22 mouse cellular contexts compared by ENCODE assay signal in genomic region chr5:124223574-124223973, GRCm38 (mm10). TPM values are rescaled to one million over a fixed set of nuclear protein-coding genes. Genes with fewer than 3 reads are reported as not detected.
A peak's percentile ranks its signal among the peaks of the same experiment; 100 is the strongest.
DNase-seq lines count a peak whose midpoint lies in the region; ATAC-seq and TF ChIP-seq lines count a peak whose summit lies in the region.
"Had no signal": no experiment of that assay in that cellular context is flagged by ENCODE, and none has a peak within 500 bp of the region (broad histone marks: within the 10 kb centered on the region; RNA-seq: fewer than 3 reads in every experiment).

No protein-coding gene starts in this region.

- DNase-seq in heart, adult 11 months = peak; percentile 90
- no peak for DNase-seq in heart, adult 9 months (ENCODE audit: low spot score in 2 of 2)
- no peak for DNase-seq in left cerebral cortex, adult 2 months (ENCODE audit: extremely low spot score in 1 of 2, low spot score in 2 of 2)
- DNase-seq in left cerebral cortex, adult 18-20 months (ENCODE audit: low spot score in 2 of 2) = no peak
- no peak for DNase-seq in left cerebral cortex, postnatal 25 days (ENCODE audit: low spot score in 2 of 2)
- DNase-seq: adrenal gland, adult 8-10 months; cerebellum, adult 2 months; cerebellum, postnatal 25 days; kidney, adult 11 months; kidney, postnatal 14 days; liver; lung, adult 2 months; right cerebral cortex, postnatal 25 days had no signal

- 92% methylated on average over 8 of the region's 8 CpGs for WGBS in olfactory bulb, adult 2 months

- H3K4me1 ChIP-seq in olfactory bulb, adult 2 months (ENCODE audit: control insufficient read depth, insufficient read depth, low read length) = peaks cover 71% of the 10 kb centered on the region

- intact Hi-C loops in left cerebral cortex, adult 2 months (cut with DNase I) = loop anchor here (2.0 kb wide), 2 partner anchors 25 to 63 kb away; partner anchors contain the start of gene Pitpnm2
- intact Hi-C loops in left cerebral cortex, postnatal 25 days (cut with DNase I) = no loop called here

- no peak for ATAC-seq in inflammation-experienced regulatory T-cells, adult 6 months
- ATAC-seq: forebrain, embryonic 13.5 days; midbrain, embryonic 13.5 days had no signal

- TF ChIP-seq POLR2A in olfactory bulb, adult 2 months (IDR thresholded peaks at IDR 0.05; ENCODE audit: insufficient read depth, low read depth, low read length) = no peak

- no peak overlapping the region for H3K4me3 ChIP-seq in left cerebral cortex, adult 2 months
- no peak overlapping the region for H3K4me3 ChIP-seq in olfactory bulb, adult 2 months (ENCODE audit: insufficient read depth, low read depth, low read length)
- H3K4me3 ChIP-seq: forebrain, embryonic 13.5 days; midbrain, embryonic 13.5 days; neural tube, embryonic 13.5 days; stomach, embryonic 15.5 days had no signal

- peak overlapping the region; percentile 98 for H3K27ac ChIP-seq in left cerebral cortex, adult 2 months
- H3K27ac ChIP-seq in olfactory bulb, adult 2 months (ENCODE audit: insufficient read depth, low read depth, low read length) = peak overlapping the region; percentile 96
- H3K27ac ChIP-seq: forebrain, embryonic 13.5 days; hindbrain, embryonic 14.5 days; liver, embryonic 14.5 days; macrophage; midbrain, embryonic 13.5 days; neural tube, embryonic 13.5 days; stomach, embryonic 15.5 days had no signal

- no peak for TF ChIP-seq CTCF in left cerebral cortex, adult 2 months (IDR thresholded peaks at IDR 0.05)
- TF ChIP-seq CTCF in olfactory bulb, adult 2 months (IDR thresholded peaks at IDR 0.05; ENCODE audit: insufficient read depth, low read depth, low read length) = no peak

RNA-seq across cellular contexts. Expression of gene Pitpnm2, which starts 26.0 kb away (rescaled TPM):
- 100 to 1,000 TPM; 317 to 336 TPM for total RNA-seq in left cerebral cortex, adult 2 months (2021)
- 100 to 1,000 TPM; 259 to 274 TPM for total RNA-seq in left cerebral cortex, adult 18-20 months (2021)
- 145 TPM in 1 of 2 replicates, not detected in the other for polyA plus RNA-seq in olfactory bulb, adult 2 months (2012; ENCODE audit: insufficient read depth, insufficient read length, low replicate concordance, missing spikeins)
- 10 to 100 TPM in 2 of 3 experiments, 1 to 10 TPM in 1; 5.5 to 15.7 (median 11.1) TPM for polyA plus RNA-seq in inflammation-experienced regulatory T-cells, adult 6 months (2017; shearing (Covaris generic))
- 100 to 1,000 TPM; 275 to 292 TPM for total RNA-seq in left cerebral cortex, postnatal 25 days (2021)
